Mouse (Mus musculus) embryonic facial prominence, embryonic 13.5 days (tissue): ENCODE data around the gene Rpl35a. TPM values are rescaled to one million over a fixed set of nuclear protein-coding genes. Genes with fewer than 3 reads are reported as not detected.

Source experiments
- ATAC-seq: fragments of 200-750 bp; cut with Nextera tagmentation; 2 replicates; pipeline ENCODE4 v1.8.0; 2017; ENCODE audit warnings: low read depth; ENCODE audit not compliant: insufficient number of reproducible peaks, insufficient read depth, low FRiP score, low TSS enrichment
- H3K27ac ChIP-seq: fragments of 300-500 bp; sonication (generic); 2 replicates; pipeline ENCODE4 v1.5.1; 2015; ENCODE audit warnings: moderate library complexity, mild to moderate bottlenecking, inconsistent platforms
- H3K27me3 ChIP-seq: fragments of 300-500 bp; sonication (generic); 2 replicates; pipeline ENCODE4 v1.6.1; 2015; ENCODE audit warnings: mild to moderate bottlenecking, inconsistent platforms
- H3K36me3 ChIP-seq: fragments of 300-500 bp; sonication (generic); 2 replicates; pipeline ENCODE4 v1.6.1; 2015; ENCODE audit warnings: mild to moderate bottlenecking, inconsistent platforms
- H3K4me1 ChIP-seq: fragments of 300-500 bp; sonication (generic); 2 replicates; pipeline ENCODE4 v1.6.1; 2015; ENCODE audit warnings: inconsistent platforms
- H3K4me2 ChIP-seq: fragments of 300-500 bp; sonication (generic); 2 replicates; pipeline ENCODE4 v1.6.1; 2015; ENCODE audit warnings: moderate library complexity, mild to moderate bottlenecking, inconsistent platforms
- H3K4me3 ChIP-seq: fragments of 300-500 bp; sonication (generic); 2 replicates; pipeline ENCODE4 v1.5.1; 2015; ENCODE audit warnings: mild to moderate bottlenecking, inconsistent platforms
- H3K9ac ChIP-seq: fragments of 300-500 bp; sonication (generic); 2 replicates; pipeline ENCODE4 v1.6.1; 2015; ENCODE audit warnings: mild to moderate bottlenecking, inconsistent platforms
- H3K9me3 ChIP-seq: fragments of 300-500 bp; sonication (generic); 2 replicates; pipeline ENCODE4 v1.6.1; 2016; ENCODE audit warnings: inconsistent platforms
- WGBS: fragments of 180-500 bp; shearing (Covaris S2); methylation state at CpG from one replicate; pipeline ENCODE4 v1.1.7; 2015; ENCODE audit warnings: mixed read lengths; 5-methylcytosine and 5-hydroxymethylcytosine counted together
- polyA plus RNA-seq: library from polyadenylated mRNA; unstranded; fragments of >200 nt; fragmentation: Nextera tagmentation; extraction: Ambion mirVana; gene quantifications from 2 replicates; pipeline ENCODE4 v1.2.1, GENCODE M21; 2015

Rpl35a gene
- polyA plus RNA-seq, result 1,031 and 1,064 TPM in 2 replicates

GRCm38 (mm10) chr16:33056095-33056785, at the start of gene Rpl35a, which contains the start of gene Iqcg:
TSS of gene Rpl35a (plus strand) at chr16:33056453.
TSS of gene Iqcg (minus strand) at chr16:33056218.
- Histone ChIP-seq H3K27me3 (no peaks in the 10 kb centered on the region), H3K9me3 (no peaks in the 10 kb centered on the region), H3K36me3 (peaks cover 31% of the 10 kb centered on the region), H3K4me1 (peaks cover 24% of the 10 kb centered on the region), H3K27ac (peak within 1 kb of the TSS; percentile 94), H3K4me3 (peak within 1 kb of the TSS; percentile 72), H3K9ac (peak within 1 kb of the TSS; percentile 96), H3K4me2 (peak within 1 kb of the TSS; percentile 72)
- peak; percentile 66 for ATAC-seq
- under 1% methylated on average over 47 of the region's 47 CpGs for WGBS

- no peak for ATAC-seq
- WGBS, result 93% methylated on average over 7 of the region's 7 CpGs
- peaks cover 65% of the 10 kb centered on the region for H3K36me3 ChIP-seq
These were observed 49.4 kb upstream of the Rpl35a start for GRCm38 (mm10) chr16:33006888-33007287.

DNA sequence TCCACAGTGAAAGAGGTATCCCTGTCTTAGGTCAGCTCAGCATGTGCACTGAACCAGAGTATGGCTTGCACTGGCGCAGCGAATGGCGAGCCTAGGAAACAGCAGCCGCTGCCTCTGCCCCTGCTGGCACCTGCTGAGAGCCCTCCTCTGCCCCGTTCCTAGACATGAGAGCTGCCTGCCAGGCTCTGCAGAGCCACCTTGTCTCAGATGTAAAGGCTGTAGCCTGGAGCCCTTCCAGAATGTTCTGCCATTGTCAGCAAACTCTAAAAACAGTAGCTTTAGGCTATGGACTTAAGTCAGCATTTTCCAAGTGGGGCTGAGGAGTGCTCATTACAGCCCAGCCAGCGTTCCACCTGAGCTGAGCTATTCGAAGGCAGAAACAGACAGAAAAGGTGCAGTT, 48.8 kb upstream of the Rpl35a start:
- no peak overlapping the region for H3K4me2 ChIP-seq
- no peak overlapping the region for H3K9ac ChIP-seq
- H3K4me1 ChIP-seq, result peaks cover 4% of the 10 kb centered on the region; the same call in 1 of the 2 replicates
- H3K4me3 ChIP-seq, result no peak overlapping the region
- peaks cover 66% of the 10 kb centered on the region for H3K36me3 ChIP-seq
- H3K27ac ChIP-seq, result no peak overlapping the region
- H3K27me3 ChIP-seq, result no peaks in the 10 kb centered on the region
- ATAC-seq, result no peak
- 82% methylated on average over 7 of the region's 7 CpGs for WGBS
- no peaks in the 10 kb centered on the region for H3K9me3 ChIP-seq

More at GRCm38 (mm10) chr16:33006888-33007287, 49.4 kb upstream of the Rpl35a start:
- H3K4me3 ChIP-seq, result no peak overlapping the region
- H3K4me2 ChIP-seq, result no peak overlapping the region
- peaks cover 4% of the 10 kb centered on the region; the same call in 1 of the 2 replicates for H3K4me1 ChIP-seq
- H3K27me3 ChIP-seq, result no peaks in the 10 kb centered on the region
- H3K9ac ChIP-seq, result no peak overlapping the region
- no peaks in the 10 kb centered on the region for H3K9me3 ChIP-seq
- H3K27ac ChIP-seq, result no peak overlapping the region

DNA sequence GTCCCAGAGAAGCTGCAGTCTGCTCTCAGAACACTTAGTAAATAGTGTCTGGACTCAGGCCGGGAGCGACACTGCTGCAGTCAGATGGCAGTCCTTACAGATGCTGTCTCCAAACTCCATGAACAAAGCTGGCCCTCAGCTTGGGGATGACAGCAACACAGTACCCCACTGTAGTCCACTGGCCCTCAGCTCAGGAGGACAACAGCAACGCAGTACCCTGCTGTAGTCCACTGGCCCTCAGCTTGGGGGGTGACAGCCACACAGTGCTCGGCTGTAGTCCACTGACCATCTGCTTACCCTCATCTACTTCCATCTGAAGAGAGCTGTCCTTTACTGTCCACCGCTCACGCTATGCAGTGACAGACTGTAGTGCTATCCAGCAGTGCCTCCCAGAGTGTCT, 46.1 kb upstream of the Rpl35a start:
- H3K27me3 ChIP-seq, result no peaks in the 10 kb centered on the region
- no peaks in the 10 kb centered on the region for H3K9me3 ChIP-seq
- no peak overlapping the region for H3K4me3 ChIP-seq
- 83% methylated on average over 6 of the region's 6 CpGs for WGBS
- no peak for ATAC-seq
- H3K27ac ChIP-seq, result no peak overlapping the region
- no peak overlapping the region for H3K4me2 ChIP-seq
- peaks cover 4% of the 10 kb centered on the region; the same call in 1 of the 2 replicates for H3K4me1 ChIP-seq
- H3K36me3 ChIP-seq, result peaks cover 83% of the 10 kb centered on the region
- no peak overlapping the region for H3K9ac ChIP-seq

- no peaks in the 10 kb centered on the region for H3K27me3 ChIP-seq
- H3K9me3 ChIP-seq, result no peaks in the 10 kb centered on the region
- ATAC-seq, result no peak
- H3K27ac ChIP-seq, result no peak overlapping the region
- no peak overlapping the region for H3K4me2 ChIP-seq
- H3K4me1 ChIP-seq, result no peaks in the 10 kb centered on the region
- H3K4me3 ChIP-seq, result no peak overlapping the region
- 94% methylated on average over 5 of the region's 5 CpGs for WGBS
- no peak overlapping the region for H3K9ac ChIP-seq
- H3K36me3 ChIP-seq, result peaks cover 63% of the 10 kb centered on the region
These were observed 42.5 kb upstream of the Rpl35a start for GRCm38 (mm10) chr16:33013801-33014200.

- peaks cover 52% of the 10 kb centered on the region for H3K36me3 ChIP-seq
- no peak for ATAC-seq
These were observed 41.3 kb upstream of the Rpl35a start for GRCm38 (mm10) chr16:33014921-33015320.

DNA sequence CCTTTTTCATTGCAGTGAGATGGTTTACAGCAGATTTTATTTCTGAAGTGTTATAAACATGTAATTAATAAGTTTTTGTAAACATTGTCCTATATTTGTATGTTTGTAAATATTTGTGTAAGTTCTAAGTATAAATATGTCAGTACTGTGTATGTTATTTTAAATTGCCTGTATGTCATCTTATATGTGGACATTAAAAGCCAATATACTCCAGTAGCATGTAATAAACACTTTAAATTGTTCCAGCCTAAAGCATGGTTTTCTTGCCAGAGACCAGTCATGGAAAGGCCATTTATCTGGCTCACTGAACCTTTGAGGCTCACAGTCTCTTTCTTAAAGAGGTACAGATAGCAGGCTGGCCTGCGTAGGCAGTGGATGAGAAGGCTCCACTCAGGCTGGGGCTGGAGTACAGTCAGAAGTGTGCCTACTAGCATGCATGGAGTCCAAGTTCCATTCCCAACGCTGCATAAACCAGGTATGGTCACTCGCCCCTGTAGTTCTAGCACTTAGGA, 40.8 kb upstream of the Rpl35a start:
- no peak overlapping the region for H3K4me3 ChIP-seq
- no peaks in the 10 kb centered on the region for H3K4me1 ChIP-seq
- no peaks in the 10 kb centered on the region for H3K27me3 ChIP-seq
- H3K9ac ChIP-seq, result no peak overlapping the region
- H3K4me2 ChIP-seq, result no peak overlapping the region
- ATAC-seq, result no peak
- H3K9me3 ChIP-seq, result no peaks in the 10 kb centered on the region
- peaks cover 47% of the 10 kb centered on the region for H3K36me3 ChIP-seq
- 93% methylated on average over 3 of the region's 3 CpGs for WGBS
- no peak overlapping the region for H3K27ac ChIP-seq

More at GRCm38 (mm10) chr16:33014921-33015320, 41.3 kb upstream of the Rpl35a start:
- H3K4me1 ChIP-seq, result no peaks in the 10 kb centered on the region
- no peak overlapping the region for H3K4me3 ChIP-seq
- no peaks in the 10 kb centered on the region for H3K9me3 ChIP-seq
- 95% methylated on average over 1 of the region's 1 CpGs for WGBS
- H3K27me3 ChIP-seq, result no peaks in the 10 kb centered on the region
- H3K27ac ChIP-seq, result no peak overlapping the region
- no peak overlapping the region for H3K9ac ChIP-seq
- H3K4me2 ChIP-seq, result no peak overlapping the region

DNA sequence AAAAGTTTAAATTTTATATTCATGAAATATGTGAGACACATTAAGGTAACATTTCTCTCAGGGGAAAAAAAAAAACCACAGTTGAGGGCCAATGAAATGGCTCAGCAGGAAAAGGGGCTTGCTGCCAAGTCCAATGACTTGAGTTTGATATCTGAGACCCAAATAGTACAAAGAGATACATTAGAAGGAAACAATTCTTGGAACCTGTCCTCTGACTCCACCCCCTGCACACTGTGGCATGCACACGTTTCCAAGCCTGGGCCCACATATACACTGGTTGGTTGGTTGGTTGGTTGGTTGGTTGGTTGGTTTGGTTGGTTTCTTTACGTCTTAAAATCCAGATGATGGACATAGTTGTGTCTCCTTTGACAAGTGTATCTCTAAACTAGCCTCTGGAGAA, 40.3 kb upstream of the Rpl35a start:
- Histone ChIP-seq H3K9me3 (no peaks in the 10 kb centered on the region), H3K27ac (no peak overlapping the region), H3K4me2 (no peak overlapping the region), H3K9ac (no peak overlapping the region), H3K36me3 (peaks cover 46% of the 10 kb centered on the region), H3K27me3 (no peaks in the 10 kb centered on the region), H3K4me1 (no peaks in the 10 kb centered on the region), H3K4me3 (no peak overlapping the region)
- ATAC-seq, result no peak
- WGBS, result 84% methylated on average over 2 of the region's 2 CpGs

GRCm38 (mm10) chr16:33017677-33018349, 38.4 kb upstream of the Rpl35a start:
- no peak for ATAC-seq
- no peaks in the 10 kb centered on the region for H3K9me3 ChIP-seq
- H3K4me3 ChIP-seq, result no peak overlapping the region
- 87% methylated on average over 5 of the region's 5 CpGs for whole genome bisulfite sequencing
- peaks cover 33% of the 10 kb centered on the region for H3K36me3 ChIP-seq
- no peak overlapping the region for H3K27ac ChIP-seq
- H3K4me1 ChIP-seq, result no peaks in the 10 kb centered on the region
- H3K4me2 ChIP-seq, result no peak overlapping the region
- no peak overlapping the region for H3K9ac ChIP-seq
- no peaks in the 10 kb centered on the region for H3K27me3 ChIP-seq

- Histone ChIP-seq H3K27ac (no peak overlapping the region), H3K27me3 (no peaks in the 10 kb centered on the region), H3K4me1 (no peaks in the 10 kb centered on the region), H3K9me3 (no peaks in the 10 kb centered on the region), H3K36me3 (peaks cover 19% of the 10 kb centered on the region), H3K4me3 (no peak overlapping the region), H3K9ac (0 out of 2 replicates have a peak overlapping the region, but pooled peaks have one; percentile 21), H3K4me2 (no peak overlapping the region)
- WGBS, result 77% methylated on average over 21 of the region's 21 CpGs
- ATAC-seq, result no peak
These were observed 37.0 kb upstream of the Rpl35a start for GRCm38 (mm10) chr16:33019117-33019770.

GRCm38 (mm10) chr16:33021381-33021780, 34.9 kb upstream of the Rpl35a start:
- Histone ChIP-seq H3K27me3 (no peaks in the 10 kb centered on the region), H3K4me3 (no peak overlapping the region), H3K9ac (no peak overlapping the region), H3K4me2 (no peak overlapping the region), H3K4me1 (0 out of 2 replicates have a peak, but pooled peaks cover 4% of the 10 kb centered on the region), H3K9me3 (no peaks in the 10 kb centered on the region), H3K27ac (no peak overlapping the region), H3K36me3 (peaks cover 5% of the 10 kb centered on the region; the same call in 1 of the 2 replicates)
- no peak for ATAC-seq
- 77% methylated on average over 3 of the region's 3 CpGs for WGBS
